Mouse (Mus musculus): ENCODE results near the gene Agmo.

Gene Agmo

DNA sequence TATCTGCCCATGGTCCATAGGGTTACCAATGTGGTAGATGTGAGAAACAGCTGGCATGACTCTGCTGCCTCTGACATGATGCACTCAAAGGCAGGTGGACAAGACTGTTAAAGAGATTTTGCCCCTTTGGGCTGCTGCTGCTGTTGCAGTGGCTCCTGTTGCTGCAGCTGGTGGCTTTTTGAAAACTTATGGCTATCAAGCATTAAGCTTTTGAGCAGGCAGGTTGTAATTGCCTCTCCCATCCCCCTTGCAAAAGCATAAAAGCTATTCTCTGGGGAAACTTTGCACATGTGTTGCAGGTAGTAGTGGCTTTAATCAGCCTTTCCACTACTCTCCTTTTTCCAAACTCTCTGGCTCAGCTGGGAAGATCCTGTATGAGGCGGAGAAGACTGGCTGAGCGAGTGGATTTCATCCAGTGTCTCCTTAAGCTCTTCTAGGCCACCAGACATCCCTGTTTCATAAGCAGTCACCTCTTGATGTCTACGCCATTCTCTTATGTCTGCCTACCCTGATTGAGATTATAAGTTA, 201.1 kb downstream of the Agmo start:
- no peak for DNase-seq

DNA sequence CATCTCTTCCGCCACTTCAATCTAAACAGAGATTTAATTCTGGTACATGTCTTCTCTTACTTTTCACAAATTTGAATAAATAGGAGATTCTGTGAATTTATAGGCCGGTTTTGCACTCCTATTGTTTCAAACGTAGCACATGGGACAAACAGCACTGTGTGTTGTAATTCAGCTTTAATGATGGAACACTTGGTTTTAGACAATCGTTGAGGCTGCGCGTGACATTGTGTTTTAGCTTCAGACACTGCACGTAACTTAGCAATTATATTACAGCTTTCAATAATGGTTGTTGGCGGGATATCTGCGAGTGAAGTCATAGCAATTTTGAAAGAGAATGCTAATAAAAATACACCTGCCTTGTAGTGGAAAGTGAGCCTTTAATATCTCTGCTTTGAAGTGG, 203.8 kb downstream of the Agmo start:
- no peak for DNase-seq

DNA sequence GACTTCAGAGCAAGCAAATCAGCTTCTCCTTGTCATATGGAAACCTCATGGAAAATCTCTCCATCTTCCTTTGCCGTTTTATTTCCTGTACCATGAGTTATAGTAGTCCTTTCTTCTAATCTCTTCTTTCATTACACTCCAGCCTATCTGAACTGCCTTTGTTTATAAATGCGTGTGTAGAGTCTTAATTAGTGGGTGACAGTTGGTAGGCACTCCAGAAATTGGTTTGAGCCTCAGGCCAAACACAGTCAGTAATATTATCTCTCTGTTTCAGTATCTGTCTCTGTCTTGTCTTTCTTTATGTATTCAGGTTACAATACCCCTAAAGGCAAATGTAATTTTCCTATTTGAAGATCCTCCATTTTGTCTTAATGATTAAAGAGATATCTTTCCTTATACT, 208.2 kb downstream of the Agmo start:
- DNase-seq: no peak

DNA sequence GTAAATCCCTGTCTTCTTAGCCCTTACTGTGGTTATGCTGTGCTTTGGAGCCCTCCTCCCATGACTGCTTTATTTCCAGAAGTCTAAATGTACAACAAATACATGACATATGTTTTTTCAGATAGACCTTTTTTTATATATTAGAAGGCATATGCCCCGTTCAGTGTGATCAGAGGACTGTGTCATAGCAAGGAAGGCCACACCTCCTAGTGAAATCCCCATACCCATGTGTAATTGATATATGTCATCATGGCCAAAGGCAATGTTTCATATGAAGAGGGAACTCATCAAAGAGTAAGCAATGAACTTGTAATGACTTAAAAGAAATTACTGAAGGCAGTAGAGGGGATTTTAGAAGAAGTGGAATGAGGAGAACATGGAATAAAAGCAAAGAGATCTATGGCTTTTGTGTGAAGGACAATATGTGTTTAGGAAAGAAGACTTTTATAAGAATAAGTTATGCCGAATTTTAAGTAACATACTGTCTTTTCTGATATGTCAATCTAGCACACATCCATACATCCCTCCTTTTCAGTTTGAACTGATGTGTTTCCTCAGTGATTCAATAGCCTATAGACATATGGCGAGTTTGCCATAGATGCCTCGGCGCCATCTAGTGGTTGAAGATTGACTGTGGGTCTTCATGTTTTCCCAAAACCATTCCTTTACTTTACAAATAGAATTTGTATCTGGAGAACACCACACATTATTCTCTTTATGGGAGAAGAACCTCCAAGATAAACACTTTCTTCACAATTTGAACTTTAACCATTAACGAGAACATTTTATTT, 209.1 kb downstream of the Agmo start:
- DNase-seq: peak; percentile 25

DNA sequence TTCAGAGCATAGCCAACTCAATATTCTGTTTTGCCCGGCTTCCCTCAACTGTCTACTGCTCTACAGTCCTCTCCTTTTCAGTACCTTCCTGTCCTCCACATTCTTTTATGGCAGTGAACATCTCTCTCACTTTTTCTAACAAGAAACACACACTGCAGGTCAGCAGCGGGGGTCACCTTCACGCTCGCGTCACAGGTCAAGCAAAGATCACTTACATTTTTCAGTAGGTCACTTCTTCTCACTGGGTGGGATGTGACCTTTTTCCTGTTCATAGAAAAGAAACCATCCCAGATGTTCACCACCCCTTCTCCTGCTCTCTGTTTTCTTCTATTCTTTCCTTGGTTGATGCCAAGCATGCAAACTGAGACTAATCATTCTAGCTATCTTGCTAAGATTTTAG, 230.2 kb downstream of the Agmo start:
- DNase-seq: no peak

DNA sequence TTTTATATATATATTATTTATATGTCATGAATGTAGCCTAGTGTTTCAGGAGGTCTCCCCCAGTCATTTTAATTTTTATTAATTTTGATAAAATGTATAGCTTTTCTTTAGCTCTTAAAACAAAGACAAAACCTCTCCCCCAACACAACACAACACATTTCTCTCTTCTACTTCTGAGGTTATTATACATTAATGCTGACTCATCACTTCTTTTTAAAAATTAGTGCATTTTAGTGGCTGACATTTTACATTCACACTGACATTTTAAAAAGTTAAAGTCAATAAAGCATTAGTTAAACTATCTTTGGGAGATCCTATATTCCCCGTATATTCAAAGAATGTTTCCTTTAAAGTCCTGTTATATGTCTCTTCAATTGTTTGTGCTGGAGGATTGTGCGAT, 235.4 kb downstream of the Agmo start:
- DNase-seq: no peak

DNA sequence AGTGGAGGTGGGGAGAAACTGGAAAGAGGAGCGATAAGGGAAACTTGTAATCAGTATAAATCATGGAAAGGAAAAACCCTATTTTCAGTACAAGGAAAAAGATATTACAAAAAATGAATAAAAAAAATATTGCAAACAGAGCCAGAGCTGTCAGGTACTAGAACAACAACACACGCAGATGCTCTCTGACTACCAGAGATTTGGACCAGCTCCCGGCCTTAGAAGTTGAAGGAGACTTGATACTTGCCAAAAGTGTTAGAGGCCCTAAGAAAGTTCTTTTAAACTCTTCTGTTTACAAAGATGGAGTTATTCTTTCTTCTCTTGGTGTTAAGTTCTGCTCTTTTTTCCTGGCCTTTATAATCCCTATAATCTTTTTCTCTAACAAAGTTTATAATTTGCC, 246.6 kb downstream of the Agmo start:
- no peak for DNase-seq

DNA sequence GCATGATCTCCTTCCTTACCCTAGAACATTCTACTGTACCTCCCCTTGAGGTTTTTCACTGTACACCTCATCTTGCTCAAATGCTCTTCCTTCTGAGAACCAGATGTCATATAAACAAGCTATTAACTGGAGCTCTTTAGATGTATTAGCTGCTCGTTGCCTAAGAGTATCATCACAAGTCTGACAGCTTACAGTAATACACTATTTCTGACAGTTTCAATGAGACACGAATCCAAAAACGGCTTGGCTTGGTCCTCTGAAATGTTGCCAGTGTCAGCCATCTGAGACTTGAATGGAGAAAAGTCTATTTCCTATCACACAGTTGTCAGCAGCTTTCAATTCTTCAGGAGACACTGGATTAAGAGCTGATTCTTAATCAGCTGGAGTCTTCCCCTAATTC, 257.4 kb downstream of the Agmo start:
- DNase-seq: no peak

DNA sequence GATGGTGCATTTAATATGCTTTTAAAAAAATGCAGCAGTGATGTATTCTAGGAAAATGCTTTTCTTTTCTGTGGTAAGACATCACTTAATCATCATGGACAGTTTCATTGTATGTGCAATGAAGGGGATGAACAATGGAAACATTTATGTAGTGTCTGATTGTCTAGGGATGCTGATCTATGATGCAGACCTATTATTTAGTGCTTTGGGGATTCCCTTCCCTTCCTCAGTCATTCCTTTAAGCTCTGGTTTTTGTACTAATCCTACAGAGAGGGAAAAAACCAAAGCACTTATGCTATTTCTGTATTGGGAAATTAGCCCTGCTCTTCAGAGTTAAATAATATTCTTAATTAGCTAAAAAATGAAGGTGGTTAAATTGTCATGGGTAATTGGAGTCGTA, 266.0 kb downstream of the Agmo start:
- no peak for DNase-seq

DNA sequence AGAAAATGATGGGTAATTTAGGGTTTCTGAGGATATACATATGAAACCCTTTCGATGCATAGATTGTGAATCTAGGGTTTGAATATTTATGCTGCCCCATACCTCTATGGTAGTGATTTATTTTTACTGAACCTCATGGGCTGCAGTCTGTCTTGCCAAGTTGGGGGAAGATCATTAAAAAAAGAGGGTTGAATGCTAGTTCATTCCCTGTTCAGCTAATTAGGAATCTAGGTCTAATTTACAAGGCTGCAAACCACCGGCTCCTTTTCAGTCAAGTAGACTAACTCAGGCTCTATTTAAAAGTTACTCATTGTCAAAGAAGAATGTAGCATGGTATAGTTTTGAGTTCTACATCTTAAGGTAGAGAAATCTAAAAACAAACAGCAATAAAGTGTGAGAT, 266.4 kb downstream of the Agmo start:
- no peak for DNase-seq

DNA sequence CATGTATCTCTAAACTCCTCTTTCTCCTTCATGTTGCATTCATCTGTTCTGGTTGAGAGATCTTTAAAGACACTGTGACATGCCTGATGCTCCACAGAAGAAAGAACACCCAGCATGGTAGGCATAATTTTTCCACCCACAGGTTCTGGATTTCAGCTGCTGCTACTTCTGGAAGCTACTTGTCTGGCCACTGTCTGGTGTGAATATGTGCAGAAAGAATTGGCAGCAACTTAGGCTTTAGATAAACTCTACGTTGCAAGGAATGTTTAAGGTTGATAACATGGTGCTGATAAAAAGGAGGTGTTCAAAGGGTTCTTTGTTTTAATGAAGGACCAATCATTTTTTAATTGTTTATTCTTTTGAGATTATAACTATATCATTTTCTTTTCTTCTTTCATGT, 280.3 kb downstream of the Agmo start:
- no peak for DNase-seq

DNA sequence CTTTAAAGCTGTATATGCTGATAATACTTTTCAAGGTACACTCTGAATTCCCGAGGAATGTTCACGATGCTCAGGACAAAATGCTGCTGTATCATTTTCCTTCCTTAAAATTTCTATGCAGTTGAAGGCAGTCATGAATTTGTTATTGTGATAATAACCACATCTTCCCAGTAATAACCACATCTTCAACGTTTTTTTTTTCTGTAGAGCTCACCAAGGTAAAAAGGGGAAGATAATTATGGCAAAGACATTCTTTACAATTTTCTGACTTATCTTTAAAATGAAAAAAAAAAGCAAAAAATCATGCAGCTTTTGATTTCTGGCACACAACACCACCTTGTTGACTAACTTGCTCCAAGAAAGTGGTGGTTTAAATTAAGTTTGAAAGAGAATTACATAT, 283.2 kb downstream of the Agmo start:
- no peak for DNase-seq

DNA sequence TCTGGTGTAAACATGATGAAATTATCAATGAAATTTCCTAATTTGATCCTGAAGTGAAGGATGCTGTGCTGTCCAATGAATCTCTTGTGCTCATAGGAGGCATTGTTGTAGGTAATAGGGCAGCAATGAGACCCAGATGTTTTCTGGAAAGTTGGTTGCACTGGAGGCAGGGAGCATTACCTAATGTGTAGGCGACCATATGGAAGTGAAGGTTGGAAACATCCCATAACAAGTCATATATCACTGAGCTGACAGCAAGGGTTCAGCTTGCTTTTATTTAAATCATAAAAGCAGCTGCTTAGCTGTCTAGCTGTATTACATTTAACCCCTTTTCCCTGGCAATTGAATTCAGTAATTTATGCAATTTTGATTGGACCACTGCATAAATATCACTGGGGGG, 299.6 kb downstream of the Agmo start:
- DNase-seq: no peak

DNA sequence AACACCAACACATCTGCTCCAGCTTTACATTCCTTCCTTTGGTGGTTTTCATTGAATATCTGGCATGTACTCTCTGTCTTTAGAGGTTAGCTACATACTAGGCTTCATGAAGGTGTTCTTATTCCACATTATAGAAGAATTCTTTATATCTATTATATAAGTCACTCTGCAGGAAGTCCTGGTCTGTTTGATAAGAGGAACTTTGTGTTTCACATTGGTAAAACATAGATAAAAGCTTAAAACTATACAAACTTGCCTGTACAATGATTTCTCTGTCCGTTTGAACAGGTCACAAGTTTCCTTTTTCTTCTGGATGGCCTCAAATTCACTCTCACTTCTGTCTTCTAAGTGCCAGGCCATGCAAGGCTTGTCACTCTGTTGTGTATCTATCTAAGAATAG, 316.8 kb downstream of the Agmo start:
- no peak for DNase-seq

DNA sequence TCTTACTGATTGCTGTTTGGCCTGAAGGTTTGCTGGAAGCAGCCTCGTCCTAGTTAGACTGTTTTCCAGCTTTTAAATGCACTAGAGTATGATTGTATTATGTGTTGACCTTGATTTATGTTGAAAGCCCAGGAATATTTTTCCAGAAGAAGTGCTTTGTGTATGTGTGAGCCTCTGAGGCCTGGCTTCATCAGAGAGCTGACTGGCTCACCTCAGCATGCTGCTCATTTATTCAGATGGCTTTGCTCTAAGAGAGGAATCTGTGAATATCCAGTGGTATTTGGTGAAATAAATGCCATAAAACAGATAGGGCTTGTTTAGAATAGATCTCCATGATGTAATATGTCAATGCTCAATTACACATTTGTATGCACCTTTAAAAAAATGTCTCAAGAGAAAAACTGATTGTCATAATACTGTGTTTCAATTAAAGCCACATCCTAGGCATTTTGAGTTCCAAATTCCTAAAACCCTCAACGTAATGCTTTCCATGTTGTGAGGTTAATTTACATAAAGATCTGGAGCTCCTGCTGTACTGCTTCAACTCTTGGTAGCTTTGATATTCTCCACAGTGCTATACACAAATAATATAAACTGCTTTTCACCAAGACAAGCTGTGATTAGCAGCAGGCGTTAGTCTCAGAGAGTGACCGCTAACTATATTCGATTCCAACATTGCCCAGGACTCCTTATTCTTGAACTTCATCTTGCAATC, 324.6 kb downstream of the Agmo start:
- no peak for DNase-seq

DNA sequence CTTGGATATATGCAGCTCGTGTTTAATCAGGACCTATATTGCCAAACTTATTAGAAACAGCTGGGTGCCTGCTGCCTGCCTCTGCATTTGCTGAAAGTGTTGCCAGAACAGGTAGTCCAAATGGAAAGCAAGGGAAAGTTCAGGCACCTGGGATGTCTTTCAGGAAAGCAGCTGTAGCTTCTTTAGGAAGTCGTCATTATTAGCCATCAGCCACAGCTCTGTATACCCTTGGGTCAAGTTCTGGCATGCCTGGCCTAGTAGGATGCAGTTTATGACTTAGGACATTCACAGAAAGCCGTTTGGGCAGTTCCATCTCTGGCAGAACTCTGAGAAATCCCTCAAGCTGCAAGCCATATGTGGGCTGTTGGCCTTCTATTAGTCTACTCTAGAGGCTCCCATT, 330.5 kb downstream of the Agmo start:
- DNase-seq: no peak

DNA sequence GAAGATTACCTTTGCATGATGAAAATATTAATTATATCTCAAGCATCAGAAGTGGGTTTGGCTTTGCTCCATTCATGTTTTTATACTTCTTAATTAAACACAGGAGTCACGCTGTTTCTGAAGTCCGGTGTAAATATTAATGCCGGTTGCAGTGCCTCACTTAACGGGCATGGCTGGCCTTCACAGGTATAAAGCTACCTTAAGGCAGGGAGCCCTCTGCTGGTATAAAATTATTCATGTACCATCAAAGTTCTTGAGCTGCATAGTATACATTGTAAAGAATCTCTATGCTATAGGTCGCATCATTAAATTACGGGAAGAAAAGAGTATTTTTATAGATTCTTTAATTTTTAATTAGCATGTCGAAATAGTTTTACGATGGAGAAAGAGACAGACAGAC, 341.3 kb downstream of the Agmo start:
- no peak for DNase-seq

DNA sequence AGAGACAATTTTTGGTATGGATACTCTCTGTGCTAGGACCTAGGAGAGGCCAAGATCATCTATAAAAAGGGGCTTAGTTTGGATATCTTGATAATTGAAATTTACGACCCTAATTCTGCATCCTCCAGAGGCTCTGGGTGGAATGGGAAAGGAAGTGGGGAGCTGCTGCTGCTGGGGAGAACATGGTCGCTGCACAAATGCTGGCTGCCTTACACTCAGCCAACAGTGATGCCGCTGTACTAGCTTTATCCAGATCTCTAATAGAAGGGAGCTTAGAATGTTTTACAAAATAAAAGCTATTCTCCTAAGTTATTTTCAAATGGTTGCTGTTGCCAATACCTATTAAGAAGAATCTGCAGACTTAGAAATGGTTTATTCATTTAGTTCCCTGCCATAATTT, 351.4 kb downstream of the Agmo start:
- no peak for DNase-seq

DNA sequence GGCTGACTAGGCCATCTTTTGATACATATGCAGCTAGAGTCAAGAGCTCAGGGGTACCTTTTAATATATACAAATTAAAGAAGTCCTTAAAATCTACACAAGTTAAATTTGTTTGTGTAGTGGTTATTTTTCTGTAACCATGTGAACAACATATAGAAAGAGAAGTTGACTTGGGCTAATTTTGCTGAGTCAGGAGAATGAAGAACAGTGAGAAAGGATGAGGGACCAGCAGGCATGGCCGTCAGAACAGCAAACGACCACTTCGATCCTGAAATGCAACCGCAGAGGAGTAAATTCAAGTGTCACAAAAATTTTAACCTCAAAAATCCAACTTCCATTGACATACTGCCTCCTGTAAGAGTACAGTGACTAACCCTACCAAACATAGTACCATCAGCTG, 371.4 kb downstream of the Agmo start:
- DNase-seq: no peak

DNA sequence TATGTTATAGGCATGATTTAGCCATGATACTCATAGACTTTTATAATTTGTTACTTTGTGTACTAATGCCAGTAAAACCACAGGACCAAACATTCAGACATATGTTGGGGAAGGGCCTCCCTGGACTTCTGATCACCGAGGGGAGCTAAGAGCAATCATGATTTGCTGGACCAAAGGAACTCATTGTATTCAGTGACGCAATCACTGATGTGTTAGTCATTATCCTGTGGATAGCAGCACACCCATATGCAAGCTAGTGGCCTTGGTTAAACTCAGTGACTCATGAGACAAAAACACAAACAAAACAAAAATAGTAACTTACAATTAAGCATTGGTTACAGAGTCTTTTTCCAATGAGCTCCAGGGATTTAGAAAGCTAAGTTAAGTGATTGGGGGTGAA, 373.3 kb downstream of the Agmo start:
- no peak for DNase-seq

DNA sequence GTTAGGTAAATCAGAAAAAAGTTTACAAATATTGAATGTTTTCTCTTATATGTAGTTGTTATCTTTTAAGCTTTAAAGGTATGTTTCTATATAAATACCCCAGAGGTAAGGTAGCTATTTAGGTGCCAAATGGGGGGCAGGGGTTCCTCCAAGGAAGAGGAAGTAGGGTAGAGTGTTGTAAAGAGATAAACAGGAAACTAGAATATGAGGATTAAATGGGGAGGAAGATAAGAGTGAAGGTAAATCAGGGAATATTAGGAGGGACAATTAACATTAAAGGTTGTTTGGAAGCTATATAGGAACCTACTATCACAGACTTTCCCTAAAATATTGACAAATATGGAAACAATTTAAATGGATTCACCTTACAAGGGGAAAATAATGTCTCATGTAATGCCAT, 382.6 kb downstream of the Agmo start:
- DNase-seq: no peak

All from thymus, postnatal 14 days (tissue).